Mouse (Mus musculus) hindbrain, postnatal 0 days (tissue): ENCODE results near the gene Spats2l. TPM values are rescaled to one million over a fixed set of nuclear protein-coding genes. Genes with fewer than 3 reads are reported as not detected.
A peak's percentile ranks its signal among the peaks of the same experiment; 100 is the strongest.

Experiments used
- ATAC-seq: fragments of 200-750 bp; cut with Nextera tagmentation; 2 replicates; pipeline ENCODE4 v1.8.0; 2017; ENCODE audit warnings: mild to moderate bottlenecking, moderate TSS enrichment, moderate library complexity
- DNase-seq: peaks from one replicate; pipeline ENCODE4 v3.0.0-alpha.2; 2015; ENCODE audit warnings: low spot score
- H3K27ac ChIP-seq: fragments of 300-500 bp; sonication (generic); 2 replicates; pipeline ENCODE4 v1.5.1; 2014; ENCODE audit warnings: mild to moderate bottlenecking
- H3K27me3 ChIP-seq: fragments of 300-500 bp; sonication (generic); 2 replicates; pipeline ENCODE4 v1.6.1; 2014; ENCODE audit warnings: low read length, mixed read lengths; ENCODE audit not compliant: insufficient read depth
- H3K36me3 ChIP-seq: fragments of 300-500 bp; sonication (generic); 2 replicates; pipeline ENCODE4 v1.6.1; 2014; ENCODE audit warnings: low read length, mixed read lengths; ENCODE audit not compliant: insufficient read depth
- H3K4me1 ChIP-seq: fragments of 300-500 bp; sonication (generic); 2 replicates; pipeline ENCODE4 v1.6.1; 2014; ENCODE audit warnings: antibody characterized with exemption, low read length, mixed read lengths; ENCODE audit not compliant: insufficient read depth
- H3K4me2 ChIP-seq: fragments of 300-500 bp; sonication (generic); 2 replicates; pipeline ENCODE4 v1.6.1; 2014; ENCODE audit warnings: low read depth, mild to moderate bottlenecking, low read length, moderate library complexity, mixed read lengths
- H3K4me3 ChIP-seq: fragments of 300-500 bp; sonication (generic); 2 replicates; pipeline ENCODE4 v1.5.1; 2014; ENCODE audit warnings: low read length
- H3K9ac ChIP-seq: fragments of 300-500 bp; sonication (generic); replicated peaks from 2 replicates; pipeline ENCODE4 v1.6.1; 2014; ENCODE audit warnings: mild to moderate bottlenecking, low read length, moderate library complexity, mixed read lengths
- H3K9me3 ChIP-seq: fragments of 300-500 bp; sonication (generic); 2 replicates; pipeline ENCODE4 v1.6.1; 2016; ENCODE audit warnings: low read length, mixed read lengths
- CTCF ChIP-seq: IDR thresholded peaks from 2 replicates; pipeline ENCODE4 v1.5.1; 2016; ENCODE audit warnings: antibody characterized with exemption, control low read depth, low read depth
- WGBS: fragments of 180-500 bp; shearing (Covaris S2); extraction: QIAGEN DNeasy Blood & Tissue Kit; methylation state at CpG from one replicate; pipeline ENCODE4 v1.1.7; 2014; 5-methylcytosine and 5-hydroxymethylcytosine counted together
- polyA plus RNA-seq: library from polyadenylated mRNA; unstranded; fragments of >200 nt; fragmentation: Nextera tagmentation; extraction: Ambion mirVana; gene quantifications from 2 replicates; pipeline ENCODE4 v1.2.1, GENCODE M21; 2015
- total RNA-seq: library from RNA; depleted of rRNA; stranded (reverse); fragments of >200 nt; gene quantifications from 2 replicates; pipeline ENCODE4 v1.2.3, GENCODE M21; 2014

The Spats2l gene
- total and polyA plus RNA-seq, 2 experiments from 2014 or later = 28.3 to 69.2 TPM

DNA sequence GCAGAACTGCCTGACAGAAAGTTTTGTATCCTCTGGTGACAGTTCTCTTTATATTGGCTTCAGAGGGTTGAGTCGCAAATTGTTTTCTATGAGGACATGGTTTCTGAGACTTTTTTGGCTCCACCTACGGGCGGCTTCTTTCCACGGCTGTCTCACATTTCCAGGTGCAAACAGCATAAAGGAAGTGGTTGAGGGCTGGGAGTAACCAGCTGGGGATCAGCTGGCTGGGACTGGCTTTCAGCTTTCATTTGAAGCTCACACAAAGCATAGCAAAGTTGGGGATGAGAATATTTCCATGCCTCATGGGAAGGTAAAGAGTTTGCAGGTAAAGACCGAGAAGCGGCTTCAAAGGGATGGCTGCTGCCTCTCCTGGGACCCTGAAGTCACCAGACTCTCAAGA lies 65.9 kb downstream of the Spats2l start:
- Histone ChIP-seq H3K27ac (no peak overlapping the region), H3K4me3 (no peak overlapping the region), H3K9me3 (no peaks in the 10 kb centered on the region), H3K9ac (no peak overlapping the region), H3K4me1 (no peaks in the 10 kb centered on the region), H3K4me2 (no peak overlapping the region), H3K36me3 (no peaks in the 10 kb centered on the region), H3K27me3 (no peaks in the 10 kb centered on the region)
- WGBS = 84% methylated on average over 6 of the region's 6 CpGs
- TF ChIP-seq CTCF = no peak
- no peak for DNase-seq
- ATAC-seq = no peak

DNA sequence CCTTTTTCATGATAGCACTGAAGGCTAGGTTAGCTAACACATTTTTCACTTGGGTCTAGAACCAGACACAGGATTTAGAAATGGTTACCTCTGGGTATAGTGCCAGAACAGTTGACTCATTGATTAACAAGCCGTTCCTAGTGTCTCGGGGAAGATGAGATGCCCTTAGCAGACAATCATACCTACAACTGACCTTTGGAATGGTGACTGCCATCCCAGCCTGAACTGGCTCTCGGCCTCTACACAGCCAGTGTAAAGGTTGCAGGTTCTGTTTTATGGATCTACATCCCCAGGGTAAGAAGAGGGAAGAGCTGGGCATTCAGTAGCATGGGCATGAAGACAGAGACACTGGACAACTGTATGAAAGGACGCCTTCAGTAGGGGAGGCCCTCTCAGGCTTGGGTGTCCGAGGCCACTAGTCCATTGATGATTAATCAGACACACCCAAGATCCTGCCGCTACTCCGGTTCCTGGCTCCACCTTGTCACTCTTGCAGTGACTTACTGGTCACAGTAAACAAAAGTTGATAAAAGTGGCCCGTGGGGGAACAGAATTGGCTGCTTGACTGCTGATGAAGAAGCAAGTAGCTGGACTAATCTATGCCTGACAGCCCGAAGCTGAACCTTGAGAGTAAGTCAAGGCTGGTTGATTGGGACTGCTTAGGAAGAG lies 71.2 kb downstream of the Spats2l start:
- H3K4me1 ChIP-seq = 0 out of 2 replicates have a peak, but pooled peaks cover 4% of the 10 kb centered on the region
- H3K9me3 ChIP-seq = no peaks in the 10 kb centered on the region
- H3K4me3 ChIP-seq = no peak overlapping the region
- DNase-seq (no peak), ATAC-seq (no peak)
- no peak for TF ChIP-seq CTCF
- H3K27ac ChIP-seq = no peak overlapping the region
- WGBS = 83% methylated on average over 9 of the region's 9 CpGs
- no peaks in the 10 kb centered on the region for H3K27me3 ChIP-seq
- H3K9ac ChIP-seq = no peak overlapping the region
- H3K36me3 ChIP-seq = no peaks in the 10 kb centered on the region
- no peak overlapping the region for H3K4me2 ChIP-seq

DNA sequence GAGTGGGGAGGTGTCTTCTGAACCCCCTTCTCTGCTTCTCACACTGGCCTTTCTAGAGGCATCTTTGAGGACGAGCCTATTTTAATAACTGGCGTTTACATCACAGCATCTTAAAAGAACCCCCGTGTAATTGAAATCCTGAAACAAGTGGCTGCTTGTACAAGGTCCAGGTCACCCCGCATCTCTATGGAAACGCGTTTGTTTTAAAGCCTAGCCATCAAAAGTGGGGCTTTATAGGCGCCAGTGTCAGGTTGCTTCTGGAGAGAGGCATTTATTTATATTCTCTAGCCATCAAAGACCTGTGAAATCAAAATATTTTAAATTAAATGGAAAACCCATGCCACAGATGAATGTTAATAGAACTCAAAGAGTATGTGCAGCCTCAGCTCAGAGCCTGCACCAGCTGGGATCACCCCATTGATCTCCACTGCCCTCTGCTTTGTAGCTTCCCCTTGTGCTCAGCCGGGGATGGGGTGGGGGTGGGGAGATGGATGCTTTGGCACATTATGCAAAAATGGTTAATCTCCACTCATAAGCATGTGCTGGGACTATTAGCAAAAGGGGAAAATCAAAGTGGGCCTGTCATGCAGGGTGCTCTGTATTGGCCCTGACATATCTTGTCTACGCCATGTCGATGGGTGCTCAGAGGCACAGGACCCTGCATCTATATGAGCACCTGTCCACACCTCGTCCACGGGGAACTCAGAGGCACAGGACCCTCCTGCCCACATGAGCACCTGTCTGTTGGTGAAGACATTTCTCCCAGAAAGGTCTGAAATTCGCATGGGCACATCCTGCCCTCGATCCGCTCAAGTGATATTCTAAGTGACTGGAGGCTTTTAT lies 73.1 kb downstream of the Spats2l start:
- Histone ChIP-seq H3K36me3 (no peaks in the 10 kb centered on the region), H3K27me3 (no peaks in the 10 kb centered on the region), H3K4me3 (no peak overlapping the region), H3K9ac (no peak overlapping the region), H3K9me3 (no peaks in the 10 kb centered on the region), H3K4me2 (no peak overlapping the region), H3K4me1 (peaks cover 4% of the 10 kb centered on the region; the same call in 1 of the 2 replicates), H3K27ac (no peak overlapping the region)
- WGBS = 35% methylated on average over 15 of the region's 15 CpGs
- ATAC-seq (peak; percentile 52), DNase-seq (peak; percentile 43)
- TF ChIP-seq CTCF = no peak

DNA sequence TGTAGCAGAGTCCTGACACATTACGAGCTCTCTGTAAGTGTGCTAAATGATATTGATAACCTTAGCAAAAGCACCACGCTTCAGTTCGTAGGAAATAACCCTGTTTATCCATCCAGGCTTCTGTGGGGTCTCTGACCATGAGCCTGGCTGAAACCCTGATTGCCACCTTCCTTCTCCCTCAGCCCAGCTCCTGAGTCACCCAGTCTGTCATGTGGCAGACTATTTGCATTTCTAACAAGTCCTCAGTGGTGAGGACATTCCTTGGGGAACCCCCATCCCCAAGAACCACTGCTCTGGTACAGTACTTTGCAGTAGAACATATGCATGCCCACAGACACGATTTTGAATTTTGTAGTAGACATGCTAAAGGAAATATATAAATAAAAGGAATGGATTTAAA lies 75.1 kb downstream of the Spats2l start:
- Histone ChIP-seq H3K27me3 (no peaks in the 10 kb centered on the region), H3K4me3 (no peak overlapping the region), H3K4me1 (peaks cover 4% of the 10 kb centered on the region; the same call in 1 of the 2 replicates), H3K36me3 (no peaks in the 10 kb centered on the region), H3K9me3 (no peaks in the 10 kb centered on the region), H3K4me2 (no peak overlapping the region), H3K27ac (no peak overlapping the region), H3K9ac (no peak overlapping the region)
- DNase-seq (no peak), ATAC-seq (no peak)
- WGBS = 81% methylated on average over 4 of the region's 4 CpGs
- no peak for TF ChIP-seq CTCF

DNA sequence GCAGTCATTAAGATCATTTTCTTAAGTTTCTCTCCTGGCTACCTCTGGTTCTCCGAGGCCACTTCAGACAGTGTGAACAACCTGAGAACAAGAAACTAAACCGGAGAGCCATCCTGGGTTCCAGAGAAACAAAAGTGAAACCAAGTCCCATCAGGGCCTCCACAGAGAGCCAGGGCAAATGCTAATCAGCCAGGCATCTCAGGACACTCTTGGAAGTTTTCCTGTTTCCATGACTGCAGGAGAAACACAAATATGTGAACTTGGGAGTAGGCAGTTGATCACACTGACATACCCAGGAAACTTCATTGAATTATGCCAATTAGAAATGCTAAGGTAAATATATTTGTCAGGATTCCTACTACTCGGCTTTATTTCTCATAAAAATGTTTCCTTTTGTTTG lies 76.0 kb downstream of the Spats2l start:
- Histone ChIP-seq H3K9ac (no peak overlapping the region), H3K27ac (no peak overlapping the region), H3K4me2 (peak overlapping the region; percentile 17), H3K4me3 (no peak overlapping the region), H3K4me1 (peaks cover 4% of the 10 kb centered on the region; the same call in 1 of the 2 replicates), H3K9me3 (no peaks in the 10 kb centered on the region), H3K27me3 (no peaks in the 10 kb centered on the region), H3K36me3 (no peaks in the 10 kb centered on the region)
- TF ChIP-seq CTCF = no peak
- ATAC-seq = no peak; the same call in 1 of the 2 replicates
- peak; percentile 66 for DNase-seq
- 31% methylated on average over 3 of the region's 3 CpGs for WGBS

DNA sequence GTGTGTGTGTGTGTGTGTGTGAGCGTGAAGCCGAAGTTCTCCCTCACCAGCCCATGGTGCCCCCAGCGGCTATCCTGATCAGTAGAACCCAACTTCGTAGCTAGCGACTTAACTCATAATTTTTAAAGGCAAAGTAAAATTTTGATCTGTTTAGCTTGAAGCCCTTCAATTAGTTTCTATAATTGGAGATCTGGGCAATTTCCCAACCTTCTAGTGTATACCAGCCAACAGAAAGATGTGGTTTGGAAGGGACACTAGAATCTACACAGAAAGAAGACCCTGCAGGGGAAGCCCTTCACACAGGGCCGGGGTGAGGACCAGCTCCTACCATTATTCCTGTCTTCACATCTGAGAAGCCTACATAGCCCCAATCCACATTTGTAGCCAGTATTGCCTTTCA lies 77.9 kb downstream of the Spats2l start:
- TF ChIP-seq CTCF = no peak
- no peak for DNase-seq
- Histone ChIP-seq H3K4me3 (no peak overlapping the region), H3K27me3 (no peaks in the 10 kb centered on the region), H3K4me2 (no peak overlapping the region), H3K27ac (no peak overlapping the region), H3K4me1 (no peaks in the 10 kb centered on the region; the same call in 1 of the 2 replicates), H3K9me3 (no peaks in the 10 kb centered on the region), H3K36me3 (no peaks in the 10 kb centered on the region), H3K9ac (no peak overlapping the region)
- 92% methylated on average over 6 of the region's 6 CpGs for WGBS
- no peak for ATAC-seq
